Mouse (Mus musculus): Measurements from ENCODE around the gene Slc25a11. TPM values are rescaled to one million over a fixed set of nuclear protein-coding genes. Genes with fewer than 3 reads are reported as not detected.

Gene Slc25a11
- polyA plus RNA-seq, 1 experiment from 2014 or later = 221 TPM

GRCm38 (mm10) chr11:70664741-70665140 lies 17.5 kb upstream of the Slc25a11 start:
- H3K36me3 ChIP-seq (ENCODE audit: control insufficient read depth, insufficient read depth, low read length) = peaks cover 32% of the 10 kb centered on the region
- H3K27me3 ChIP-seq (ENCODE audit: control insufficient read depth, insufficient read depth, low read length) = no peaks in the 10 kb centered on the region
- H3K4me3 ChIP-seq (ENCODE audit: low read depth, low read length) = no peak overlapping the region
- no peak overlapping the region for H3K4me2 ChIP-seq
- no peaks in the 10 kb centered on the region for H3K9me3 ChIP-seq (replicated peaks; ENCODE audit: control insufficient read depth, low read length)
- WGBS (ENCODE audit: insufficient replicate concordance) = 84% methylated on average over 9 of the region's 9 CpGs
- ATAC-seq (replicated peaks; ENCODE audit: insufficient number of reproducible peaks, low FRiP score, low TSS enrichment) = no peak
- no peak overlapping the region for H3K27ac ChIP-seq (ENCODE audit: low read depth, low read length)
- no peak overlapping the region for H3K9ac ChIP-seq (ENCODE audit: low read depth, low read length)
- peaks cover 6% of the 10 kb centered on the region; the same call in 1 of the 2 replicates for H3K4me1 ChIP-seq (ENCODE audit: control insufficient read depth, insufficient read depth, low read length)

GRCm38 (mm10) chr11:70663957-70664356 lies 16.7 kb upstream of the Slc25a11 start:
- Histone ChIP-seq H3K4me2 (no peak overlapping the region), H3K4me3 (ENCODE audit: low read depth, low read length) (no peak overlapping the region), H3K9ac (ENCODE audit: low read depth, low read length) (no peak overlapping the region), H3K4me1 (ENCODE audit: control insufficient read depth, insufficient read depth, low read length) (peaks cover 7% of the 10 kb centered on the region), H3K9me3 (replicated peaks; ENCODE audit: control insufficient read depth, low read length) (no peaks in the 10 kb centered on the region), H3K36me3 (ENCODE audit: control insufficient read depth, insufficient read depth, low read length) (peaks cover 32% of the 10 kb centered on the region), H3K27me3 (ENCODE audit: control insufficient read depth, insufficient read depth, low read length) (no peaks in the 10 kb centered on the region), H3K27ac (ENCODE audit: low read depth, low read length) (no peak overlapping the region)
- WGBS (ENCODE audit: insufficient replicate concordance) = 86% methylated on average over 6 of the region's 6 CpGs
- no peak for ATAC-seq (replicated peaks; ENCODE audit: insufficient number of reproducible peaks, low FRiP score, low TSS enrichment)

- Histone ChIP-seq H3K9me3 (replicated peaks; ENCODE audit: control insufficient read depth, low read length) (no peaks in the 10 kb centered on the region), H3K36me3 (ENCODE audit: control insufficient read depth, insufficient read depth, low read length) (peaks cover 32% of the 10 kb centered on the region), H3K9ac (ENCODE audit: low read depth, low read length) (no peak overlapping the region), H3K4me1 (ENCODE audit: control insufficient read depth, insufficient read depth, low read length) (peaks cover 15% of the 10 kb centered on the region), H3K27me3 (ENCODE audit: control insufficient read depth, insufficient read depth, low read length) (no peaks in the 10 kb centered on the region), H3K4me2 (no peak overlapping the region), H3K4me3 (ENCODE audit: low read depth, low read length) (no peak overlapping the region), H3K27ac (ENCODE audit: low read depth, low read length) (no peak overlapping the region)
- ATAC-seq (replicated peaks; ENCODE audit: insufficient number of reproducible peaks, low FRiP score, low TSS enrichment) = no peak
- WGBS (ENCODE audit: insufficient replicate concordance) = 87% methylated on average over 8 of the region's 8 CpGs
Measured at GRCm38 (mm10) chr11:70663101-70663500, 15.8 kb upstream of the Slc25a11 start.

- 85% methylated on average over 8 of the region's 8 CpGs for WGBS (ENCODE audit: insufficient replicate concordance)
- H3K9ac ChIP-seq (ENCODE audit: low read depth, low read length) = no peak overlapping the region
- H3K27ac ChIP-seq (ENCODE audit: low read depth, low read length) = no peak overlapping the region
- peaks cover 27% of the 10 kb centered on the region for H3K4me1 ChIP-seq (ENCODE audit: control insufficient read depth, insufficient read depth, low read length)
- H3K36me3 ChIP-seq (ENCODE audit: control insufficient read depth, insufficient read depth, low read length) = peaks cover 28% of the 10 kb centered on the region
- no peaks in the 10 kb centered on the region for H3K27me3 ChIP-seq (ENCODE audit: control insufficient read depth, insufficient read depth, low read length)
- no peaks in the 10 kb centered on the region for H3K9me3 ChIP-seq (replicated peaks; ENCODE audit: control insufficient read depth, low read length)
- no peak overlapping the region for H3K4me2 ChIP-seq
- no peak for ATAC-seq (replicated peaks; ENCODE audit: insufficient number of reproducible peaks, low FRiP score, low TSS enrichment)
- H3K4me3 ChIP-seq (ENCODE audit: low read depth, low read length) = no peak overlapping the region
Measured at GRCm38 (mm10) chr11:70660571-70660970, 13.3 kb upstream of the Slc25a11 start.

GRCm38 (mm10) chr11:70658942-70659341 lies 11.7 kb upstream of the Slc25a11 start:
- Histone ChIP-seq H3K27ac (ENCODE audit: low read depth, low read length) (no peak overlapping the region), H3K4me3 (ENCODE audit: low read depth, low read length) (no peak overlapping the region), H3K36me3 (ENCODE audit: control insufficient read depth, insufficient read depth, low read length) (peaks cover 15% of the 10 kb centered on the region), H3K9ac (ENCODE audit: low read depth, low read length) (no peak overlapping the region), H3K9me3 (replicated peaks; ENCODE audit: control insufficient read depth, low read length) (no peaks in the 10 kb centered on the region), H3K4me1 (ENCODE audit: control insufficient read depth, insufficient read depth, low read length) (peaks cover 27% of the 10 kb centered on the region), H3K4me2 (peak overlapping the region; percentile 82; the same call in 1 of the 2 replicates), H3K27me3 (ENCODE audit: control insufficient read depth, insufficient read depth, low read length) (no peaks in the 10 kb centered on the region)
- WGBS (ENCODE audit: insufficient replicate concordance) = 59% methylated on average over 8 of the region's 8 CpGs
- ATAC-seq (replicated peaks; ENCODE audit: insufficient number of reproducible peaks, low FRiP score, low TSS enrichment) = no peak

- peaks cover 27% of the 10 kb centered on the region for H3K4me1 ChIP-seq (ENCODE audit: control insufficient read depth, insufficient read depth, low read length)
- H3K9ac ChIP-seq (ENCODE audit: low read depth, low read length) = no peak overlapping the region; the same call in 1 of the 2 replicates
- no peaks in the 10 kb centered on the region for H3K27me3 ChIP-seq (ENCODE audit: control insufficient read depth, insufficient read depth, low read length)
- peaks cover 12% of the 10 kb centered on the region for H3K36me3 ChIP-seq (ENCODE audit: control insufficient read depth, insufficient read depth, low read length)
- H3K4me2 ChIP-seq = peak overlapping the region; percentile 82
- ATAC-seq (replicated peaks; ENCODE audit: insufficient number of reproducible peaks, low FRiP score, low TSS enrichment) = no peak
- no peak overlapping the region for H3K27ac ChIP-seq (ENCODE audit: low read depth, low read length)
- peak overlapping the region; percentile 100; the same call in 1 of the 2 replicates for H3K4me3 ChIP-seq (ENCODE audit: low read depth, low read length)
- H3K9me3 ChIP-seq (replicated peaks; ENCODE audit: control insufficient read depth, low read length) = no peaks in the 10 kb centered on the region
- WGBS (ENCODE audit: insufficient replicate concordance) = 75% methylated on average over 5 of the region's 5 CpGs
Measured at GRCm38 (mm10) chr11:70658521-70658920, 11.2 kb upstream of the Slc25a11 start.

GRCm38 (mm10) chr11:70657991-70658390 lies 10.7 kb upstream of the Slc25a11 start:
- Histone ChIP-seq H3K9me3 (replicated peaks; ENCODE audit: control insufficient read depth, low read length) (no peaks in the 10 kb centered on the region), H3K27me3 (ENCODE audit: control insufficient read depth, insufficient read depth, low read length) (no peaks in the 10 kb centered on the region), H3K36me3 (ENCODE audit: control insufficient read depth, insufficient read depth, low read length) (peaks cover 9% of the 10 kb centered on the region), H3K9ac (ENCODE audit: low read depth, low read length) (peak overlapping the region; percentile 62), H3K27ac (ENCODE audit: low read depth, low read length) (peak overlapping the region; percentile 99), H3K4me2 (peak overlapping the region; percentile 82), H3K4me1 (ENCODE audit: control insufficient read depth, insufficient read depth, low read length) (peaks cover 27% of the 10 kb centered on the region), H3K4me3 (ENCODE audit: low read depth, low read length) (peak overlapping the region; percentile 100)
- WGBS (ENCODE audit: insufficient replicate concordance) = 51% methylated on average over 9 of the region's 9 CpGs
- no peak for ATAC-seq (replicated peaks; ENCODE audit: insufficient number of reproducible peaks, low FRiP score, low TSS enrichment)

- 32% methylated on average over 6 of the region's 6 CpGs for WGBS (ENCODE audit: insufficient replicate concordance)
- Histone ChIP-seq H3K4me3 (ENCODE audit: low read depth, low read length) (peak overlapping the region; percentile 100), H3K4me1 (ENCODE audit: control insufficient read depth, insufficient read depth, low read length) (peaks cover 30% of the 10 kb centered on the region), H3K9me3 (replicated peaks; ENCODE audit: control insufficient read depth, low read length) (no peaks in the 10 kb centered on the region), H3K9ac (ENCODE audit: low read depth, low read length) (peak overlapping the region; percentile 100), H3K27me3 (ENCODE audit: control insufficient read depth, insufficient read depth, low read length) (no peaks in the 10 kb centered on the region), H3K4me2 (peak overlapping the region; percentile 82), H3K27ac (ENCODE audit: low read depth, low read length) (peak overlapping the region; percentile 99), H3K36me3 (ENCODE audit: control insufficient read depth, insufficient read depth, low read length) (peaks cover 8% of the 10 kb centered on the region)
- no peak for ATAC-seq (replicated peaks; ENCODE audit: insufficient number of reproducible peaks, low FRiP score, low TSS enrichment)
Measured at GRCm38 (mm10) chr11:70657573-70657972, 10.3 kb upstream of the Slc25a11 start.

- Histone ChIP-seq H3K4me1 (ENCODE audit: control insufficient read depth, insufficient read depth, low read length) (peaks cover 36% of the 10 kb centered on the region), H3K4me2 (peak within 1 kb of the TSS; percentile 82), H3K27ac (ENCODE audit: low read depth, low read length) (peak within 1 kb of the TSS; percentile 99), H3K9ac (ENCODE audit: low read depth, low read length) (peak within 1 kb of the TSS; percentile 100), H3K9me3 (replicated peaks; ENCODE audit: control insufficient read depth, low read length) (no peaks in the 10 kb centered on the region), H3K27me3 (ENCODE audit: control insufficient read depth, insufficient read depth, low read length) (no peaks in the 10 kb centered on the region), H3K4me3 (ENCODE audit: low read depth, low read length) (peak within 1 kb of the TSS; percentile 100), H3K36me3 (ENCODE audit: control insufficient read depth, insufficient read depth, low read length) (peaks cover 10% of the 10 kb centered on the region)
- ATAC-seq (replicated peaks; ENCODE audit: insufficient number of reproducible peaks, low FRiP score, low TSS enrichment) = no peak
- 2% methylated on average over 3 of the region's 3 CpGs for WGBS (ENCODE audit: insufficient replicate concordance)
Measured at GRCm38 (mm10) chr11:70656964-70657363, 9.7 kb upstream of the Slc25a11 start, which contains the start of gene Eno3. Eno3 (plus strand) TSS chr11:70657202.

Data from heart, embryonic 11.5 days (tissue).